Mouse (Mus musculus) granulocyte monocyte progenitor cell, adult 5-6 weeks (primary cell): ENCODE data around the gene M6pr. TPM values are rescaled to one million over a fixed set of nuclear protein-coding genes. Genes with fewer than 3 reads are reported as not detected.
A peak's percentile ranks its signal among the peaks of the same experiment; 100 is the strongest.
"Not testable (repeated sequence)": the region's sequence is repeated elsewhere in the genome, so short reads cannot be mapped to it uniquely, and the experiment has no call there.

Experiments
- ATAC-seq: replicated peaks from 2 replicates; pipeline ENCODE4 v1.8.0; 2016; ENCODE audit warnings: mild to moderate bottlenecking, moderate TSS enrichment, inconsistent platforms; ENCODE audit not compliant: poor library complexity, severe bottlenecking
- total RNA-seq, 2 experiments: library from RNA; stranded (forward) in 1 of 2; stranded (reverse) in 1 of 2; fragments of 200-712, 200-1000 nt in 1 of 2; fragments of >200 nt in 1 of 2; fragmentation: Nextera tagmentation in 1 of 2; gene quantifications; 2 replicates each; pipeline ENCODE4 v1.2.3; 2014 to 2017

Gene M6pr
- total RNA-seq, 2 experiments from 2014 or later, result 230 to 490 TPM

DNA sequence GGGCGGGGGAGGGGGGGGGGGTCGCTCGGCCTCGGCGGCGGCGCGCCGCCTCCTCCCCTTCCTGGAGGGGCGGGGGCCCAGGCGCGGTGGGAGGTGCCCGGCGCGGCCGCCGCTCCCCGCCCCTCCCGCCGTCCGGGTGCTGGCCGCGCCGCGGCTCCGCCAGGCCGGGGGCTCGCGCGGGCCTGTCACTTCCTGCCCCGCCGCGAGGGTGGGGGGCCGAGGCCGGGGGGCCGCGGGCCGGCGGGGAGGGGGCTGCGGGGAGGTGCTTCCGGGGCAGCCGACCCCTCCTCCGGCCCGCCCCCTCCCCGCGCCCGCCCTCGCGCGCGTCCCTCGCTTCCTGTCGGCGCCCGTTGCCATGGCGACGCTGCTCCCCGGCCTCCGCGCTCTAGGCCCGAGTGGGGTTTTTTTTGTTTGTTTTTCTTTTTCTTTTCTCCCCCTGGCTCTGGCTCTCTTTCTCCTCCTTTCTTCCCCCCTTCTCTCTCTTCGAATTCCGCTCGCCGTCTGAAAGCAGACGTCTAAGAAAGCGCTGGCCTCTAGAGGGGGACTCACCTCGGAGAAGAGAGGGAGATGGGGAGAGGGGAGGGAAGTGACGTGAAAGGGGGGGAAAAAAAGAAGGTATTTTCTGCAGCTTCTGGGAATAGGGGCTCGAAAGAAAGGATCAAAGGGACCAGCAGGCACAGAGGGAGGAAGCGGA lies 31.3 kb downstream of the M6pr start:
- ATAC-seq, result peak; percentile 55

DNA sequence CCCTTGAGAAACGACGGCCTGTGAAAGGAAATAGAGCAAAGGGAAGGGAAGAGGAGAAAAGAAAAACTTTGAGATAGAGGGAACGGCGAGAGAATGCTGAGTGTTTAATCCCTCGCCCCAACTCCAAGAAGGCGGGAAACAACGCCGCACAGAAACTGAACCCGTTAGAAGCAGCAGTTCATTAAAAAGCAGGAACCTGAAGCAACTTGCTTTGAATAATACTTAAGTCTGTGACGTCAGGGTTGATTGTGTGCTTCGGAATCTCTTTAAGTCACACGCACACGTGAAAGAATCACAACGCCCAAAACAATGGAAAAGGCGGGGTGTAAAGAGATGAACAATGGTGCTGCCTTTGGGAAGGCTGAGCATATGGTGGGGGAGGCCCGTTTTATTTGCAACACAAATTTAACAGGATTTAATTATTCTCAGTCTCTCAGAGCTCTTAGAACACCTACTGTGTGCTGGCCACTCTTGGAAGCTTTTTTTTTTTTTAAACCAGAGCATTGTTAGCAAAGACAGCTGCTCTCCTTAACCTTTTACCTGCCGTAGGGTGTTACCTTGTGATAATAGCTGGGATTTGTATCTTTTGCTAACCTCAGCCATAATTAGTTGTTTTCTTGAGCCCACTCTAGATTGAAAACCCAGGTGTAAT lies 32.0 kb downstream of the M6pr start, which contains the start of gene Phc1:
Gene Phc1, minus strand, starts transcription at position 213 of the 652 bp plus-strand sequence.
- peak; percentile 43 for ATAC-seq

DNA sequence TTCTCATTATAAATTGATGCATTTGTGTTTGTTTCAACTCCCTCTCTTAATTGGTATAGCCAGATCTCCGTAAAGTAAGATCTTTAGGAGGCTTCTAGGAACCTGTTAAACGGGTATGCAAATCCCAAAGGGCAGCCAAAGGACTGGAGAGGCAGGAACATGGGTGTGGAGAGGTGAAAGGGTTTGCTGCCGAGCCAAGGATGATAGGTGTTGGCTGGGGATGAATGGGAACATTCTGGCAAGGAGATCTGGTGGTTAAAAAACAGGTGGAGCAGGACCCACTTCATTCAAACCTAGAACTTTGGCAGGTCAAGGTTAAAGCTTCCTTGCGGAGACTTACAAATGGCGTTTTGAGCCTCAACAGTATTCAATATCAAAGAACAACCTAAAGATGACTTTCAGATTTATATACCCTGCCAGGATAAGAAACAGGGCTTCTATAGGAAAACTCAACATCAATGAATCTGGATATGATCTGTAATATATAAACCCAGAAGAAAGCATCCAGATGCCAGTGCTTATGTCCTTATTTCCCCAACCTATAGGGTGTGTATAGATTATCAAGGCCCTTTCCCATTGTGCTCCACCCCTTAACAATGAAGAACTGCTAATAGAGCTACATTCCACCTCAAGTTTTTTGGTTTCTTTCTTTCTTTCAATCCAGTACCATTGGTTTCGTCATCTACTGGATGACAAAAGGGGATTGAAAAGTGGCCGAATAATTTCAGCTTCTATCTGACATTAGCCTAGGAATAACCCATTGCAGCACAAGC lies 32.7 kb downstream of the M6pr start:
- no peak for ATAC-seq

DNA sequence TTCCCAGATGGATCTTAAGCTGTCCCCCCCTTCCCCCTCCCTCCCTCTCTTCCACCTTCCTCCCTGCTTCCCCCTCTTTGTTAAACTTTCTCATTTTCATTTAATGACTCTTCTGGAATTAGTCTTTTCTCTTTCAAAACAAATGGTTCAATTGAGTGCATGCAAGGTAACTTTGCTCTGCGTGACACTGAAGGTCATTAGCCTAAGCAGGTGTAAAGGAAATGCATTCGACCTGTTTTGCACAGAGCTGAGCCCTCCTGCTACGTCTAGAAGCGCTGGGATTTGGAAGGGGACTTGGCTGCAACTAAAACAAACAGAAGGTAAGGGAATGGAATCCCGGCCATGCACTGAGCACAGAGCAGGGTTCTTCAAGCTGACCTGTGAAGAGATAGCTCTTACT lies 33.6 kb downstream of the M6pr start:
- no peak for ATAC-seq

DNA sequence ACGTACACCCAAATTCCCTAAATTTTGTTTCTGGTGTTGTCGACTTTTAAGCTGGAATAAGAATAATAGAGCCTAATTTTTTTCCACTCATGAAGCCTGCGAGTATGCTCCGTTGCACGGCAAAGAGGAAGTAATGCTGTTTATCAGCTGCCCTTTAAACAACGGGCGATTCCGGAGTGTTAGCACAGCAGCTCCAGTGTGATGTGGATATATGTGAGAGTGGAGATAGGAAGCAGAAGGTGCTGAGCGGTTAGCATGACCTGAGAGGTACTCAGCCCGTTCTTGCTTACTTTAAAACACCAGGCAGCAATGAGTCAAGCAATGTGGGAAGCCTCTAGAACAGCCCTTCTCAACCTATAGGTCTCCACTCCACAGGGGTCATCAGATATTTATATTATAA lies 35.2 kb downstream of the M6pr start:
- peak; percentile 63 for ATAC-seq

DNA sequence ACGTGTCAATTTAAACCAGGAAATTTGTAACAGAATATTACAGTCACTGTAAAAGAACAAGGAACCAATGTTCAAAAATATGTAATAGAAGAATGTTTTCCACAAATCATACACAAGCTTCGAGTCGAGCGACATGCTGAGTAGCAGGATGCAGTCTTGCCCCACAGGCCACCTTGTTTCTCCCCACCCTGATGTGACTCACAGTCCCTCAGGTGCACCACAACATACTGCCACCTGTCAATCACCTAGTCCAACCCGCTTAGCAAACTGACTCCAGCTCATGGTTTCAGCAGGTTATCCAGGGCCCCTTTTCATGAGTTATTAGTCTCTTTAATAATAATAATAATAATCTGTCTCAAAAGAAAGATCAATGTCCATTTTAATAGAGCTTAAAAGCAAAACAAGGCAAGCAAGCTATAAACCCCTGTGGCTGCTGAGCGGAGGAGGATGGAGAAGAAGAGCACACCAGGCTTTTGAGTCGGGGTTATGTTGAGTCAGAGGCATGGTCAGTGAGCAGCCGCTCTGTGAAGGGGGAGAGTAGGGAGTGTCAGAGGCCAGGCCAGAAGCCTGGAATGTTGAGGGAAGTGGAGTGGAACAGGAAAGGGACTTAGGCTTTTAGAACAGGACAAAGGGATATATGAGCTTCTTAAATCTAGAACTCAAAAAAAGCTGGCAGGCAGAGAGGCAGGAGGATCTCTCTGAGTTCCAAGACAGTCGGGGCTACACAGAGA lies 36.0 kb downstream of the M6pr start:
- no peak for ATAC-seq

DNA sequence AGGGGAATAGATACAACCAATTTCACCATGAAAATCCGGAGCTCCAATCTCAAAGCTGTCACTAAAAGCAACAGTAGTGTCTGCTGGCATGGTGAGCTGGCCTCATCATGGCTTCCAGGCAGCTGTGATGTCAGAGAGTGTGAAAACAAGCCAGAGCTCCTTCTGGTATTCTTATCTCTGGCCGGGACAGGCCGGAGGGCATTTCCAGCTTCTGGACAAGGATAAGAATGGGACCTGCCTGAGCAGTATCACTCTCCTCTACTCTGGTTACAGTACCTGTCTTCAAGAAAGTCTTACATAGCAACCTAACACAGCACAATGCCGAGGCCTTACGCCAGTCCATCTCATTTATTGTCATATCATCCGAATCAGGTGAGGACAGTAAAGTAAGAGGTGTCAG lies 37.2 kb downstream of the M6pr start:
- ATAC-seq, result no peak

DNA sequence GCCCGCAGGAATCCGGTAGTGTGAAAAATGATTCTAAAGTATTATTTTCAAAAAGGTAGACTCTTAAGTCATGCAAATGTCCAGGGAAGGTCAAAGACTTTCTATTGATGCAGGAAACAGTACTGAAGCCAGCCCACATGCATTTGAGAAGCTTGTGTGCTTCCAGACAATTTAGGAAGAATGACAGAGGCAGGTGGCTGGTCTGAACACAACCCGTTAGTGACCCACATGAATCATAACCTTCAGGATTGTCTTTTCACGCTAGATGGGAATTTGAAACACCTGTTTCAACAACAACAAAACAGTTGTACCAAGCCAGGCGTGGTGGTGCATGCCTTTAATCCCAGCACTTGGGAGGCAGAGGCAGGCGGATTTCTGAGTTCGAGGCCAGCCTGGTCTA lies 37.9 kb downstream of the M6pr start:
- no peak for ATAC-seq

DNA sequence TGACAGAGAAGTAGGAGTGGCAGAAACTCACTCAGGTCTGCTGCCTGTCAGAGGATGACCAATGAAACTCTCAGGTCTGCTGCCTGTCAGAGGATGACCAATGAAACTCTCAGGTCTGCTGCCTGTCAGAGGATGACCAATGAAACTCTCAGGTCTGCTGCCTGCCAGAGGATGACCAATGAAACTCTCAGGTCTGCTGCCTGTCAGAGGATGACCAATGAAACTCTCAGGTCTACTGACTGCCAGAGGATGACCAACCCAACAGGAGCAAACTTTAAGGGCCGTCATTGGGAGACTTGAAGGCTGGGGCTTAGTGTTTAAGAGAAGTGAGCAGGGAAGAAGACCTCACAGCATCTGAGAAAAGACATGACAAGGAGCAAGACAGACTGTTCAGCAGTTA lies 38.8 kb downstream of the M6pr start:
- ATAC-seq, result not testable (repeated sequence)

DNA sequence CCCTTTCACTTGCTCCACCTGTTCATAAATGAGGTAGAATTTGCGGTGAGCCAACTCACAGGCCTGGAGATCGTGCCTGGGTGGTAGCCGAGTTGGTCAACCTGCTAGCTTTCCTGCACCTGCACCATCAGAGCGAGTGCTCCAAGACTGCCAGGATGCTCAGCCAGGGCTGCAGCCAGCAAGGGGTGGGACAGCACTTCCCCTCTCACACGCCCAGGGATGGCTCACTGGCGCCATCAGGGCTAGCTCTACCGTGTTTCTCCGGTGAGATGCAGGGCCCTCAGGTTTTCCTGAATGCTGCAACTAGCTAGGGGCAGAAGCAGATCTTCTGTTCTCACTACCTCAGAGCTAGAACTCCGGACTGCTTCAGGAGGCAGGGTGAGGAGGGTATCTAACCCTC lies 47.4 kb downstream of the M6pr start:
- ATAC-seq, result no peak

DNA sequence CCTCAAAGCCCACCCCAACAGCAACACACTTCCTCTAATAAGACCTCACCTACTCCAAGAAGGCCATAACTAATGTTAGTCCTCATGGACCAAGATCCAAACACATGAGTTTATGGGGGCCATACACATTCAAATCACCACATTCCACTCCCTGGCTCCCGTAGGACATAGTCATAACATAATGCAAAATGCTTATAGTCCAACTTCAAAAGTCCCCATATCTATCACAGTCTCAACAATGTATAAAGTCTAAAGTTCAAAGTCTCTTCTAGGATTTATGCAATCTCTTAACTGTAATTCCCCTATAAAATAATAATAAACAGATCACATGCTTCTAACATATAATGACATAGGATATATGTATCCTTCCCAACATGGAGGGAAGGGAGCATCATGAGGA lies 48.6 kb downstream of the M6pr start:
- ATAC-seq, result no peak

DNA sequence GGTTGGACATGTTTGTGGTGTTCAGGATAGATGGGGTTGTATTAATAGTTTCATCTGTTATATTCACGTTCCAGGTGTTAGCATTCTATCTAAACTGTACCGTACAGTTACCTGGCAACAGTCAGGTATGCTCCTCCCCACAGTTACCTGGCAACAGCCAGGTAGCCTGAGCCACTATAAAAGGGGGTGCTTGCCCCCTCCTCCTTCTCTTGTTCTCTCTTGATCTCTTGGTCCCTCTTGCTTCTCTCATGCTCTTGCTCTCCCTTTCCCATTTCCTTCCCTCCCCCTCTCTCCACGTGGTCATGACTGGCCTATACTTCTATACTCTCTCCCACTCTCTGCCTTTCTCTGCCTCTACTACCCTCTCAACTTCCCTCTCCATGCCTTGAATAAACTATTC lies 57.2 kb downstream of the M6pr start:
- no peak for ATAC-seq

DNA sequence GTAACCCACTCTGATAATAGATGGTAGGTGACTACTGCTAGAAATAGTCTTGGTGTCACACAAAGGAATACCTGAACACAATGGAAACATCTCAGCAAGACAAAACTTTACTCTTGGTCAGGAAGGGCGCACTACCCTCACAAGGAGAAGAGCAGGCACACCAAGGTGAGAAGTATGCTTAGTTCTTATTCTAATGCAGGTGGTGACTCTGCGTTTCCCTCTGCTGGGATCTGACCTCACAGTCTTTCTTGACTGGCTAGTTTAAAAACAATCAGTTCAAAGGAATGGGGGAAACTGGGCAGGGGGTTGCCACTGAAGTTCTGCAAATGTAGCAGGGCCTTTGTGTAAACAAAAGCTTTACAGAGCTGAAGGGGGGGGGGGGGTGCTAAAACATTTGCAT lies 57.8 kb downstream of the M6pr start:
- ATAC-seq, result no peak

DNA sequence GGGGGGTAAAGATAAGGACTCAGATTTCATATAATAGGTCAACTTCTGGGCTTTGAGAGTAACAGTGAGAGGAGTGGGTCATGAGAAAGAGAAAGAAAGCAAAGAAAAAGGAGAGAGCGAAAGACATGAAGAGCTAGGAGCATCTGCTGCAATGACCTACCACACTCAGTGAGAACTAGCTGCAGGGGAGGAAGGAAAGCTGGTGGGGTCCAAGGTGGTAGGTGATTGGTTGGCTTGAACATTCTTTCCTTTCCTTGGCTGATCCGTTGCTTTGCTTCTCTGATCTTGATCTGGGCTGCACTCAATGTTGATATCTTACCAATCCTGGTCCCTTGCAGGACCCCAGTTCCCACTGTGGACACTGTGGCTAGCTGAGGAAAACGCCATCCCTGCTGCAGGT lies 58.5 kb downstream of the M6pr start:
- ATAC-seq, result no peak

Other genes with a start within 250 kb of the M6pr start
- not detected in 2 replicates for gene Klrg1, start 25.8 kb upstream of the M6pr start, total RNA-seq (2014; fragmentation: Nextera tagmentation)
- gene Klrg1, start 25.8 kb upstream of the M6pr start, total RNA-seq (2017), result not detected in 2 replicates
- 6.9 and 11.8 TPM in 2 replicates for gene Phc1, start 31.8 kb downstream of the M6pr start, total RNA-seq (2014; fragmentation: Nextera tagmentation)
- 3.5 and 4.5 TPM in 2 replicates for gene Phc1, start 31.8 kb downstream of the M6pr start, total RNA-seq (2017)
- gene Rimklb, start 190.0 kb downstream of the M6pr start, total RNA-seq (2014; fragmentation: Nextera tagmentation), result not detected in 2 replicates
- not detected in 2 replicates for gene Rimklb, start 190.0 kb downstream of the M6pr start, total RNA-seq (2017)
- not detected in 2 replicates for gene Mfap5, start 197.1 kb downstream of the M6pr start, total RNA-seq (2014; fragmentation: Nextera tagmentation)
- gene Mfap5, start 197.1 kb downstream of the M6pr start, total RNA-seq (2017), result not detected in 2 replicates
- not detected in 2 replicates for gene Aicda, start 245.1 kb downstream of the M6pr start, total RNA-seq (2014; fragmentation: Nextera tagmentation)
- gene Aicda, start 245.1 kb downstream of the M6pr start, total RNA-seq (2017), result not detected in 2 replicates